Mouse (Mus musculus): ENCODE measurements around the gene Man2a2.

GRCm38 (mm10) chr7:80372667-80373066 lies 1.5 kb upstream of the Man2a2 start:
- no peak for TF ChIP-seq CTCF (IDR thresholded peaks at IDR 0.05; ENCODE audit: borderline replicate concordance, insufficient read depth, low read length)
- TF ChIP-seq POLR2A (IDR thresholded peaks at IDR 0.05; ENCODE audit: low read depth, low read length): no peak

Data from embryonic fibroblast, embryonic 13.5 days (primary cell).